Mouse (Mus musculus) c-Kit-positive CD71-positive TER-119-negative erythroid progenitor cells, embryonic 14.5 days (primary cell): ENCODE data around the gene Rdh13.

Source experiments
- DNase-seq: peaks from one replicate; pipeline ENCODE4 v3.0.0-alpha.2; 2013; ENCODE audit warnings: low read depth

Gene Rdh13

DNA sequence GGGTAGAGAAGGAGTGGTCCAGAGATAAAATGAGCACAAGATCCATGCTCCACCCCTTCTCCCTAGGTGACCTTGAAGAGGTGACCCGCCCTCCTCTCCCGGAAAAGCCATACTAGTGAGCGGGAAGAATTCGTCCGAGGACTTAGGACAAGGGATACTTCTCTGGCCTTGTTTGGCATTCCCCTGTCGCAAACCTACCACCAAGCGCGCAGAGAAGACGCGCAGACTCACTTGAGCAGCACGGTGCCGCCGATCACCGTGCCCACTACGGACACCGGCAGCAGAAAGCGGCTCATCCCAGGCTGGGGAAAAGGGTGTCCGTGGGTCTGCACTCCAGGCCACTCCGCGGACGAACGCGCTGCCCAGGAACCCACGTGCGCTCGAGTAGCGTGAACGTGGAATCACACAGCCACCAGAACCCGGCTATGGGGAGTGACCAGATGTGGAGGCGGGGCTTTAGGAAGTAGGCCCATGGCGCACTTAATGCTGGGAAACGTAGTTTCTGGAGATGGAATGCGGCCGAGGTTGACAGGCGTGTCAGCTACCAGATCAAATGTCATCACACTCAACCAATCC, at the start of gene Rdh13:
Gene Rdh13, minus strand, starts transcription at position 434 of the 576 bp plus-strand sequence.
- DNase-seq, result peak; percentile 81

DNA sequence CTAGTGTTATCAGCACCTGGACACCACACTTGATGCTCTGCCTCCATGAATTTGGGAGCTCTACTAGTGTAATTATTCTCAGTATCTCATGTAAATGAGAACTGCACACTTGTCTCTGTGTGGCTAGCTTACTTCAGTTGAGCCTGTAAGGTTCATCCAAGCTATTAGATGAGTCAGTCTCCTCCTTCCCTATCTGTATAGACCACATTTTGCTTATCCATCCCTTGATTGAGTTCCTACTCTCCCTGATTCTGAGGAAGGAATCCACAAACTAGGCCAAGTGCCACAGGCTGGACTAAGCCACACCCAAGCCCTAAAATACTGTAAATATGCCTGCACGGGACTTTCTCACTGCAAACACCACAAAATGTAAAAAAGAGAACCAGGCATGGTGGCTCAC, 48.5 kb upstream of the Rdh13 start:
- DNase-seq, result no peak

- DNase-seq, result no peak
Measured at GRCm38 (mm10) chr7:4492284-4493224, 47.1 kb upstream of the Rdh13 start.

DNA sequence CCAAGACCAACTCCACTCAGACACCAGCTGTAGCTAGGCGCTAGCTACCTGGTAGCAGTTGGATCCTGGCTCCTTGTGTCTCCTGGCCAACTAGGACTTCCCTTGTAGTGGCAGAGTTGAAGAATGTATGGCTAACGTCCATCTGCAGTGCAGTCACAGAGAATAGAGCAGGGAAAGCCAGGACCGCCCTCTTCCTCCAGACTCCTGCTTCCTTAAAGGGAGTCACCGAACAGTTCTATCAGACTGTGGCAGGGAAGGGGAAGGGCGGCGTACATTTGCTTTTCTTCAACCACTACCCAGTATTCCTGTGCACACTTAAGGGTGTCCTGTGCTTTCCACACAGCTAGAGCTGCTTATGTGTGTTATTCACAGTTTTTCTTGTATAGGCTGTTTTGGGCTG, 45.9 kb upstream of the Rdh13 start:
- DNase-seq, result no peak

GRCm38 (mm10) chr7:4482281-4482680, 36.8 kb upstream of the Rdh13 start:
- DNase-seq, result no peak

GRCm38 (mm10) chr7:4479674-4480073, 34.2 kb upstream of the Rdh13 start:
- DNase-seq, result no peak

- DNase-seq, result no peak
Measured at GRCm38 (mm10) chr7:4478796-4479291, 33.4 kb upstream of the Rdh13 start.

DNA sequence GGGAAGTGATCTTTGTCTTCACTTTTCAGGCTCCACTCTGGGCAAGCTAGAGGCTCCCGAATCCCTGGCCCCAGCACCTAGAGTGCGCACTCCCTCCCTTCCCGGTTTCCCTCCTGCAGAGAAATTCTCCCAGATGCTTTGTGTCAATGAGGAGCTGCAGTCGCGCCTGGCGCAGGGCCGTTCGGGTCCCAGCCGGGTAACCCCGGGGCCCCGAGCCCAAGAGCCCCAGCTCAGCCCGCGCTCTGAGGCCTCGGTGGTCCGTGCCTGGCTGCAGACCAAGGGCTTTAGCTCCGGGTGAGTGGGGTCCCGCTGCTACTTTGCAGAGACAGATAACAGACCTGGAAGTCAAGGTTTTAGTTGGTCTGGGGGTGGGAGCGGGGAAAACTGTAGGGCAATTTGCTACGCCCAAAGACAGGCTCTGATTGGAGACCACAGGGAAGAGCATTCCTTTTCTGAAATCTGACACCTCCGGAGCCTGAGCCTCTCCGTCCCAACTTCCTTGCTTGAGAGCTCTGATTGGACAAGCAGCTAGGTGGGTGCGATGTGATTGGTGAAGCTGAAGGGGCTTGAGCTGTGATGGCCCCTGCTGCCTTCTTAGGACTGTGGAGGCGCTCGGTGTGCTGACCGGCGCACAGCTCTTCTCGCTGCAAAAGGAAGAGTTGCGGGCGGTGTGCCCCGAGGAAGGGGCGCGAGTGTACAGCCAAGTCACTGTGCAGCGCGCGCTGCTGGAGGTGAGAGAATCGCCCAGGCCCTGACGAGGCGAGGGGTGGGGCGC, 32.8 kb upstream of the Rdh13 start:
- DNase-seq, result no peak

DNA sequence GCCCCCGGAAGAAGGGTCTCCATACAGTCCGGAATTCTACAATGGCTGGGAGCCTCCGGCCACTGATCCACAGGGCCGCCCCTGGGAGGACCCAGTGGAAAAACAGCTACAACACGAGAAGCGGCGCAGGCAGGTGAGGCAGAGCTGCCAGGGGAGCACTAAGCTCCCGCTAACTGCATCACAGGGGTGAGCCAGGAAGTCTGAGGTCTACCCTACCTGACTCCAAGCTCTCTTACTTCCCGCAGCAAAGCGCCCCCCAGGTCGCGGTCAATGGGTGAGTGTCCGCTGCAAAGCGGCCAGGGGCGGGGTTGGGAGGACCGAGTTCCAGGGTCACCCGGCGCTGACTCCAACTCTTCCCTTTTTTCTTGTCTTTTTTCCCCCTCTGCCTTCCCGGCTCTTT, 28.5 kb upstream of the Rdh13 start:
- DNase-seq, result no peak

GRCm38 (mm10) chr7:4471179-4471555, 25.7 kb upstream of the Rdh13 start:
- DNase-seq, result no peak

- no peak for DNase-seq
Measured at GRCm38 (mm10) chr7:4470275-4471178, 25.1 kb upstream of the Rdh13 start.

- DNase-seq, result no peak
Measured at GRCm38 (mm10) chr7:4467801-4468200, 22.4 kb upstream of the Rdh13 start.

DNA sequence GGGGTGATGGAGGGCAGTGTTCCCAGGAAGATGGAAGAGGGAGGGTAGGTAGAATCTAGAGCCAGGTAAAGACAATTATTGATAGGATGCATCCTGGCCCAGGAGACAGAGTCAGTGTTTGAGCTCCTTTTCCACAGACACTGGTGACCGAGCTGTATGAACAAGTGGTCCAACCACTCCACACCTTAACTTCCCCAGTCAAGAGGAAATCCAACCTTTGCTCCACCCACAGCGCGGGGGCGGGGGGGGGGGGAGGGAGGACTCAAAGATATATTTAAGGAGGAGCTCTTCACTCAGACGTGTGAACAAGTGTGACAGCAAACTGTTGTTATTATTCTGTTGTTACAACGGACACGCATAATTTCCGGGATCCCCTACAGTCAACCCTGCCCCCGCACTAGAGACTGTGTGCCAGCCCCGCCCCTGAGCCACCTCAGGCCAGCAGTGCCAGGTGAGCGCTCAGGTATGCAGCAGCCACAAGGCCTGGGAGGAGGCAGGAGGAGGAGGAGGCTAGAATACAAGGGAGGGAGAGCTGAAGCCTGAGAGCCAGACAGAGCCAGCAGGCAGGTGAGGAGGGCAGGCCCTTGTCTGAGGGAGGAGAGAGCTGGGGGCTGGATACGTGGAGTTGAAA, 18.9 kb upstream of the Rdh13 start:
- no peak for DNase-seq

GRCm38 (mm10) chr7:4460576-4461434, 15.4 kb upstream of the Rdh13 start, which contains the start of gene Eps8l1:
Eps8l1 (plus strand) TSS chr7:4460674.
- DNase-seq, result no peak

- DNase-seq, result no peak
Measured at GRCm38 (mm10) chr7:4452644-4453043, 7.2 kb upstream of the Rdh13 start.

DNA sequence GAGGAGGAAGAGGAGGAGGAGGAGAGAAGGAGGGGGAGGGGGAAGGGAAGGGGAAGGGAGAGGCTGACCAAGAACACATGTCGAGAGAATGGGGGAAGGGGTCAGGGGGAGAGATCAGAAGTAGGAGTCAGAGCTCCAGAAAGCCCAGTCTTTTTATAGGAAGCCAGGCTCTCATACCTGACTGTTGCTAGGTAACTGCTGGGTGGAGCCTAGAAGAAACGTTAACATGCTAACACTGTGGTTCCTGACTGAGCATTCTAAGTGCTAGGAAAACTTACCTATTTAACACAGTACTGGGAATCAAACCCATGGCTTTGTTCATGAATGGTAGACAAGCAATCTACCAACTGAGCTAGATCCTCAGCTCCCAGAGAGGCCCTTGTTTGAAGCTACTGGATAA, 3.8 kb upstream of the Rdh13 start:
- no peak for DNase-seq

DNA sequence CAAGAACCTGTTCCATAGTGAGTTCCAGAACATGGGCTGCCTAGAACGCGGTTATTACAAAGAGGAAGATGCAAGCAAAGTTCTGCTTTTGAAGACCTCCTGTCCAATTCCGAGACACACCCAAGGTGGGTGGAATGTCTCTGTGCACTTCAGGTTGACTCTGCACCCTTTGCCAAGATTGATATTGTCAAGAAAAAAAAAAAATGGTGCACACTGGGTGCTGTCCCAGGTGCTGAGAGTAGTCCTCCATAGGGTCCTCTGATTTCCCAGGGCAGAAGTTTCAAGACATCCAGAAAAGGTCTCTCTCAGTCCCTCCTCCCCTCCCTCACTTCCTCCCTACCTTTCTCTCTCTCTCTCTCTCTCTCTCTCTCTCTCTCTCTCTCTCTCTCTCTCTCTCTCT, 3.0 kb upstream of the Rdh13 start:
- DNase-seq, result no peak

GRCm38 (mm10) chr7:4447138-4447537, 1.7 kb upstream of the Rdh13 start:
- DNase-seq, result no peak

DNA sequence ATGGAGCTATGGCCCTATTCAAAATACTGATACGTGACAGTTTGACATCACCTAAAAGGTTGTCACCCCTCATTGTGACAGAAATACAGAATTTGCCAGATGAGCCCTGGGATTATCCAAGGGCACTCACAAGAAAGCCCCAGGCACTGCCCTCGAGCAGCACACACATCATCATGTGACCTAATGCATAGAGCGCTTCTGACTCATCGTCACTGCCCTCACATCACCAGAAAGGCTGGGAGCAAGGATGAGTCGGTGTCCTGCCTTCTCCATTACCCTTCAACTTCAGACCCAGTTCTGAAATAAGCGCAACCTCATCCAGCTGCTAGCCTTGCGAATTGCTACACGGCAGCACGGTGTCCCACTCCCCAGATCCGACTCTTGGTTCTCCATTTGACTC, 4.9 kb downstream of the Rdh13 start:
- no peak for DNase-seq

DNA sequence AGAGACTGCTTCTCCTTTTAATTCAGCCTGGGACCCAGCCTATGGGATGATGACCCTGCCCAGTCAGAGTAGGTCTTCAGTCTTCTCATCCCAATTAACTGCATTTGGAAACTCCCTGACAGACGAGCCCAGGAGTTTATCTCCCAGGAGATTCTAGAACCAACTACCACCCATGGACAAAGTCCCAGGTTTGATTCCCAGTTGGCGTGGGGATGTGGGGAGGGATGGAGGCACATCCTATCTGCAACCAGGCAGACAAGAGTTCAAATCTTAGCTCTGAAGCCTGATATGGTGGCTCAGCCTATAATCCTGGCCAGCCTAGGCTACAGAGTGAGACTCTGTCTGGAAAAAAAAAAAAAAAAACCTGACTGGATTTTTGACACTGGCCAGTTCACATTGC, 7.7 kb downstream of the Rdh13 start:
- DNase-seq, result no peak
